Mouse (Mus musculus) liver, embryonic 16.5 days (tissue): ENCODE data around the gene Slc5a2. TPM values are rescaled to one million over a fixed set of nuclear protein-coding genes. Genes with fewer than 3 reads are reported as not detected.

Experiments used
- ATAC-seq: fragments of 200-750 bp; cut with Nextera tagmentation; 2 replicates; pipeline ENCODE4 v1.8.0; 2017; ENCODE audit warnings: low read depth, mild to moderate bottlenecking, moderate number of reproducible peaks, moderate library complexity
- H3K27ac ChIP-seq: fragments of 300-500 bp; sonication (generic); 2 replicates; pipeline ENCODE4 v1.5.1; 2014; ENCODE audit warnings: mild to moderate bottlenecking, low read length
- H3K27me3 ChIP-seq: fragments of 300-500 bp; sonication (generic); 2 replicates; pipeline ENCODE4 v1.6.1; 2014; ENCODE audit warnings: low read depth, low read length, mixed read lengths; ENCODE audit not compliant: control insufficient read depth, insufficient read depth
- H3K36me3 ChIP-seq: fragments of 300-500 bp; sonication (generic); 2 replicates; pipeline ENCODE4 v1.6.1; 2014; ENCODE audit warnings: mild to moderate bottlenecking; ENCODE audit not compliant: control insufficient read depth, insufficient read depth
- H3K4me1 ChIP-seq: fragments of 300-500 bp; sonication (generic); 2 replicates; pipeline ENCODE4 v1.6.1; 2014; ENCODE audit warnings: low read depth, low read length, mixed read lengths; ENCODE audit not compliant: control insufficient read depth
- H3K4me2 ChIP-seq: fragments of 300-500 bp; sonication (generic); 2 replicates; pipeline ENCODE4 v1.6.1; 2014; ENCODE audit warnings: low read depth, low read length, mixed read lengths
- H3K4me3 ChIP-seq: fragments of 300-500 bp; sonication (generic); 2 replicates; pipeline ENCODE4 v1.5.1; 2014; ENCODE audit warnings: low read depth, mild to moderate bottlenecking, low read length
- H3K9ac ChIP-seq: fragments of 300-500 bp; sonication (generic); 2 replicates; pipeline ENCODE4 v1.6.1; 2014; ENCODE audit warnings: low read depth, low read length
- H3K9me3 ChIP-seq: fragments of 300-500 bp; sonication (generic); replicated peaks from 2 replicates; pipeline ENCODE4 v1.6.1; 2016; ENCODE audit warnings: low read length; ENCODE audit not compliant: control insufficient read depth
- WGBS: fragments of 180-500 bp; shearing (Covaris S2); extraction: QIAGEN DNeasy Blood & Tissue Kit; methylation state at CpG from one replicate; pipeline ENCODE4 v1.1.7; 2014; ENCODE audit not compliant: insufficient replicate concordance; 5-methylcytosine and 5-hydroxymethylcytosine counted together
- microRNA-seq: library from miRNA; unstranded; fragments of <30 nt; microRNA quantifications from one replicate; pipeline ENCODE4, GENCODE M21; 2016
- polyA plus RNA-seq: library from polyadenylated mRNA; unstranded; fragments of >200 nt; fragmentation: Nextera tagmentation; extraction: Ambion mirVana; gene quantifications from 2 replicates; pipeline ENCODE4 v1.2.1, GENCODE M21; 2015

Slc5a2 gene
- polyA plus RNA-seq, 1 experiment from 2014 or later, result 1.7 TPM

DNA sequence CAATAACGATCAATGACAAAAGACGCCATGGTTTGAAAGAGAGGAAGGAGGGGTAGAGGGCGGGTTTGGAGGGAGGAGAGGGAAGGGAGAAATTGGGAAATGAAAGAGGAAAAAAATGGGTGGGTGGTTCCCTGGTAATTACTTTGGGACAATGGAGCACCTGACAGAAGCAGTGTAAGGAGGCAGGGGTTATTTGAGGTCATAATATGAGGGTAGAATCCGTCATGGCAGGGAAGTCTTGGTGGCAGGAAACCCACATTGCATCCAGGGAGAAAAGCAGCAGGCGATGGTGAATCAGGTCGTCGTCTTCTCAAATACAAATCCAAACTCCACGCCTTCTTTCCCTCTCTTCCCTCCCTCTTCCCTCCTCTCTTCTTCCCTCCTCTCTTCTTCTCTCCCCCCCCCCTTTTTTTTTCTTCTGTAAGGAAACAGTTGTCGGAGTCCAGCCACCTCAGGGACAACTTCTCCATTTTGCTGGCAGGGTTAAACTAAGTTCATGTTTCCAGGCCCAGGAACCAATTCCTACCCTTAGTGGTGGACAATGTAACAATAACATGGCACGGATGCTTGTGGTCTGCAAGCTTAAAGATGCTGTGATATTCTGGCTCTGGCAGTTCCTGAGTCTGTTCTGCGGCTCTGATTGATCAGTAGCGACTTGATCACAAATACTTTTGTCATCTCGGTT, 47.1 kb downstream of the Slc5a2 start:
- Histone ChIP-seq H3K27me3 (peaks cover 21% of the 10 kb centered on the region), H3K4me3 (no peak overlapping the region), H3K4me1 (peaks cover 15% of the 10 kb centered on the region), H3K36me3 (no peaks in the 10 kb centered on the region), H3K27ac (no peak overlapping the region), H3K4me2 (no peak overlapping the region), H3K9ac (no peak overlapping the region), H3K9me3 (no peaks in the 10 kb centered on the region)
- 32% methylated on average over 13 of the region's 13 CpGs for WGBS
- no peak for ATAC-seq

DNA sequence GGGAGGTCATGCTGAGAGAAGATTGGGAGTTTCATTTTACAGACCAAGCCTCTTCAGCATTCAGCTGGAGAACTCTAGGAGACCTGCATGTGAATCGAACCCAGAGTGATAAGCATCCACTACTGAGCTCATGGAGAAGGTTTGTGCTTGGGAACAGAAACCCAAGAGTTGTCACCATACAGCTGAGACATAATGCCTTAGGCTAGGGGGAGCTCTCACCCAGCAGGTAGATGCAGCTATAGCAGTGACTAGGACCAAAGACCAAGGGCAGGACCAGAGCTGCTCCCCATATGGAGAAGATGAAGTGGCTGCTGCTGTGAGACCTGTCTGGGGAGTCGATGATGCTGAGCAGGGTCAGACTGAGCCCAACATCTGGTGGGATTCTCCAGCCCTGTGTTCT, 48.1 kb downstream of the Slc5a2 start:
- no peak overlapping the region for H3K4me2 ChIP-seq
- H3K9me3 ChIP-seq, result no peaks in the 10 kb centered on the region
- no peak overlapping the region for H3K9ac ChIP-seq
- H3K4me3 ChIP-seq, result no peak overlapping the region
- H3K27me3 ChIP-seq, result peaks cover 21% of the 10 kb centered on the region
- 49% methylated on average over 2 of the region's 2 CpGs for whole genome bisulfite sequencing
- H3K27ac ChIP-seq, result no peak overlapping the region
- peaks cover 15% of the 10 kb centered on the region for H3K4me1 ChIP-seq
- no peak for ATAC-seq
- no peaks in the 10 kb centered on the region for H3K36me3 ChIP-seq

DNA sequence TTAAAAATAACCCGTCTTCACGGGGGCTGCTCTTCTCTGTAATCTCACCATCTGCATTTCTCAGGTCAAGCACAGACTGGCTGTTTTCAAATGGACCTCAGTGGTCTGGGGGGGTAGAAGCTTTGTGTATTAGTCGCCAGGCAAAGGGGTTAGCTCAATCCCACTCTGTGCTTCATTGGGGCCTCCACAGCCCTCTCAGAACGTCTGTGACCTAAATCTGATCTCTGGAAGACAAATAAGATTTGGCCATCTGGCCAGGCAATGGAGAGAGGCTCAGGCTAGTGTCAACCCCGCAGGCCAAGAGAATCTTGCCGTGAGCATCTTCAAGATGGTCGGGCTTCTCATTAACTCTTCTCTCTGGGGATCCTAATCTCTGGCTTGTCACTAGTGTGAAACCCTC, 49.0 kb downstream of the Slc5a2 start:
- 66% methylated on average over 7 of the region's 7 CpGs for WGBS
- Histone ChIP-seq H3K4me2 (no peak overlapping the region), H3K36me3 (no peaks in the 10 kb centered on the region), H3K27me3 (peaks cover 21% of the 10 kb centered on the region), H3K9me3 (no peaks in the 10 kb centered on the region), H3K4me1 (peaks cover 12% of the 10 kb centered on the region), H3K4me3 (no peak overlapping the region), H3K9ac (no peak overlapping the region), H3K27ac (no peak overlapping the region)
- ATAC-seq, result no peak

DNA sequence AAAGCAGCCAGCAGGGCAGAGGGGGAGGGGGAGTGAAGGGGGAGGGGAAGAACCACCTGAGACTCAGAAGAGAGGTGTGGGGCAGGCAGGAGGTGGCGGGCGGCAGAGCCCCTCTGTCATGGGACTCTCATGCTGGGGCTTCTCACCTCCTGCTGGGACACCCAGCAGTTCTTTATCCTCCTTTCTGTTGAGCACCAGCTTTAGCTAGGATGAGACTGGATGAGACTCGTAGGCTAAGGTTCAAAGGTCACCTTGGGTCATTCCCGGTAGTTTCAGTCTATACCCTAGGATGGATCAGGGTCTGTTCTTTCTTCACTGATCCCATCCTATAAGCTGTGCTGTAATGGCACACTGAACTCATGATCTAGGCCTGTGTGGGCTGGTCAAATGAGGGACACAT, 51.6 kb downstream of the Slc5a2 start:
- Histone ChIP-seq H3K4me1 (no peaks in the 10 kb centered on the region), H3K36me3 (no peaks in the 10 kb centered on the region), H3K4me2 (no peak overlapping the region), H3K4me3 (no peak overlapping the region), H3K9ac (no peak overlapping the region), H3K27me3 (peaks cover 14% of the 10 kb centered on the region), H3K9me3 (no peaks in the 10 kb centered on the region), H3K27ac (no peak overlapping the region)
- no peak for ATAC-seq
- WGBS, result 66% methylated on average over 4 of the region's 4 CpGs

DNA sequence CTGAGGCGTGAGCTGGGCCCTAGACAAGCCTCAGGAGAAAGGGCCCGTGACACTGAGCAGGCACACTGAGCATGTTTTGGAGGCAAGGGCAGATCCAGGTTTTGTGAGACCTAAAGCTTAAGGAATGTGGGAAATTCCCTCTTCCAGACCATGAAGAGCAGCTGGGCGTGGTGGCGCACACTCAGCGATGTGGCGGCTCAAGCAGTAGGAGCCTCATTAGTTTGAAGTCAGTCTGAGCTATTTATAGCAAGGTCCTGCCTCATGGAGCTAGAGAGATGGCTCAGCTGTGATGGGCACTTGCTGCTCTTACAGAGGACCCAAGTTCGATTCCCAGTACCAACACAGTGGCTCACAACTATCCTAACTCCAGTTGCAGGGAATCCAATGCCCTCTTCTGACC, 53.7 kb downstream of the Slc5a2 start:
- WGBS, result 75% methylated on average over 7 of the region's 7 CpGs
- Histone ChIP-seq H3K4me3 (no peak overlapping the region), H3K9ac (no peak overlapping the region), H3K27me3 (no peaks in the 10 kb centered on the region), H3K4me2 (no peak overlapping the region), H3K9me3 (no peaks in the 10 kb centered on the region), H3K36me3 (no peaks in the 10 kb centered on the region), H3K4me1 (no peaks in the 10 kb centered on the region), H3K27ac (no peak overlapping the region)
- no peak for ATAC-seq

DNA sequence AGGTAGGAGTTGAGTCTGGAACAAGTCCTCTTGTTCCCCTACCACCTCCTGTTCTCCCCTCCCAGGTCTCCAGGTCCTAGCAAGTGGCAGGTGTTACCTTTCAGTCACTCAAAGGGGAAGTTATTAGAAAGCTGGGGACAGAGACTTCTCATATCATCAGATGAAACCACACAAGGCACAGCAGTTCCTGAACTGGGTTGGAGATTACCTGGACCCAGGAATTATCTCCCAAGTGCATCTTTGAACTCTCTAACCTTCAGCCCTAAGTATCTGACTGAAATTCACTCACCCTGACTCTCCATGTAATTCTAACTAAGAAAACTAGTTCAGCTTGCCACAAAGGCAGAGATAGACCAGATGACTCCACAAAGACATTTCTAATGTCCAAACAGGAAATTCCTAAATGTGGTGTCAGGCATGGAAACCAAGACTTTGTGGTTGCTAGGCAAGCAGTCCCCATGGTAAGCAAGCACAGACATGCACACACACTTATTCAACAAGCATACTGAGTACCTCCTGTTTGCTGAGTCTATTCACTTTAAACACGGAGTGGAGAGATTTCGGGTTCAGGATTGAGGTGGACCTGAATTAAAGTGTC, 54.9 kb downstream of the Slc5a2 start:
- H3K36me3 ChIP-seq, result no peaks in the 10 kb centered on the region
- H3K4me3 ChIP-seq, result no peak overlapping the region
- no peak for ATAC-seq
- no peaks in the 10 kb centered on the region for H3K4me1 ChIP-seq
- H3K4me2 ChIP-seq, result no peak overlapping the region
- 61% methylated on average over 2 of the region's 2 CpGs for whole genome bisulfite sequencing
- no peaks in the 10 kb centered on the region for H3K27me3 ChIP-seq
- no peak overlapping the region for H3K27ac ChIP-seq
- no peak overlapping the region for H3K9ac ChIP-seq
- H3K9me3 ChIP-seq, result no peaks in the 10 kb centered on the region

DNA sequence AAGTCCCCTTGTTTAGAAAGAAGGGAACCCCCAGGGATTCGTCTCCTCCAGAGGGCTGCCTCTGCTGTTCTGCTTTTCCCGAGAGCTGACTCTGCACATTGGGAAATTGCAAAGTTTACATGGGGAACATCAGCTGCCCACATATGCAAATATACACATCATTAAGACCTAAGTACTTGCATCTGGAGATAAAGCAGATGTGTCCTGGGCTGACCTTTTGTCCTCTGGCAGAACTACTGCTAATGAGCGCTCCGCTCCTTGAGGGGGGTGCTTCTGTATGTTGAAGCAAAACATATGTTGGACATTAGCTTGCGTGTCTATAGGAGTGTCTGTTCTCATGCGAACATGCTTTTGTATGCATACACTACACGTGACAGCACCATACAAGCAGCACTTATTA, 55.8 kb downstream of the Slc5a2 start:
- H3K4me3 ChIP-seq, result no peak overlapping the region
- H3K4me2 ChIP-seq, result no peak overlapping the region
- no peak for ATAC-seq
- H3K27ac ChIP-seq, result no peak overlapping the region
- H3K27me3 ChIP-seq, result no peaks in the 10 kb centered on the region
- WGBS, result 68% methylated on average over 7 of the region's 7 CpGs
- H3K9me3 ChIP-seq, result no peaks in the 10 kb centered on the region
- H3K9ac ChIP-seq, result no peak overlapping the region
- no peaks in the 10 kb centered on the region for H3K4me1 ChIP-seq
- H3K36me3 ChIP-seq, result no peaks in the 10 kb centered on the region

Small RNA genes lying within 50 kb of the gene (microRNA-seq; reads per million reads assigned to microRNA genes)
- gene Mir3103, result 1.2 reads per million

Other genes with a start within 250 kb of the Slc5a2 start
- 7.1 and 7.4 TPM in 2 replicates for gene Itgam, start 203.0 kb upstream of the Slc5a2 start, polyA plus RNA-seq
- 0.27 TPM in 1 of 2 replicates, not detected in the other for gene Gm49368, start 203.0 kb upstream of the Slc5a2 start, polyA plus RNA-seq
- 0.16 and 0.24 TPM in 2 replicates for gene Itgax, start 136.1 kb upstream of the Slc5a2 start, polyA plus RNA-seq
- 0.04 and 0.13 TPM in 2 replicates for gene Itgad, start 111.3 kb upstream of the Slc5a2 start, polyA plus RNA-seq
- 3.4 and 7.5 TPM in 2 replicates for gene Cox6a2, start 59.3 kb upstream of the Slc5a2 start, polyA plus RNA-seq
- gene Armc5, start 28.3 kb upstream of the Slc5a2 start, polyA plus RNA-seq, result 5.7 and 6.5 TPM in 2 replicates
- gene 9130023H24Rik, start 27.6 kb upstream of the Slc5a2 start, polyA plus RNA-seq, result 2.4 and 2.6 TPM in 2 replicates
- gene Tgfb1i1, start 18.8 kb upstream of the Slc5a2 start, polyA plus RNA-seq, result 9.6 and 11.9 TPM in 2 replicates
- 20.5 and 23.3 TPM in 2 replicates for gene BC017158, start 32.5 kb downstream of the Slc5a2 start, polyA plus RNA-seq
- gene Rgs10, start 153.1 kb downstream of the Slc5a2 start, polyA plus RNA-seq, result 27.6 and 29.6 TPM in 2 replicates
- 8.5 and 9.9 TPM in 2 replicates for gene Tial1, start 196.1 kb downstream of the Slc5a2 start, polyA plus RNA-seq